Mouse (Mus musculus): ENCODE measurements around the gene Ctps. TPM values are rescaled to one million over a fixed set of nuclear protein-coding genes. Genes with fewer than 3 reads are reported as not detected.

The Ctps gene
- polyA plus RNA-seq, 1 experiment from 2014 or later, result 149 TPM

GRCm38 (mm10) chr4:120586986-120587385, 16.9 kb upstream of the Ctps start:
- WGBS, result 30% methylated on average over 1 of the region's 1 CpGs
- Histone ChIP-seq H3K4me3 (ENCODE audit: low read depth, low read length) (no peak overlapping the region), H3K4me2 (ENCODE audit: low read depth, low read length, severe bottlenecking) (no peak overlapping the region), H3K4me1 (replicated peaks; ENCODE audit: control insufficient read depth, insufficient read depth, low read length) (no peaks in the 10 kb centered on the region), H3K9ac (ENCODE audit: low read length) (no peak overlapping the region), H3K27ac (ENCODE audit: low read depth, low read length) (no peak overlapping the region), H3K27me3 (ENCODE audit: control insufficient read depth, insufficient read depth, low read length) (peaks cover 8% of the 10 kb centered on the region; the same call in 1 of the 2 replicates), H3K36me3 (ENCODE audit: control insufficient read depth, insufficient read depth, low read length) (no peaks in the 10 kb centered on the region), H3K9me3 (ENCODE audit: control insufficient read depth, low read length) (no peaks in the 10 kb centered on the region)
- ATAC-seq (replicated peaks; ENCODE audit: low FRiP score), result no peak
- no peak for DNase-seq (ENCODE audit: low spot score)

DNA sequence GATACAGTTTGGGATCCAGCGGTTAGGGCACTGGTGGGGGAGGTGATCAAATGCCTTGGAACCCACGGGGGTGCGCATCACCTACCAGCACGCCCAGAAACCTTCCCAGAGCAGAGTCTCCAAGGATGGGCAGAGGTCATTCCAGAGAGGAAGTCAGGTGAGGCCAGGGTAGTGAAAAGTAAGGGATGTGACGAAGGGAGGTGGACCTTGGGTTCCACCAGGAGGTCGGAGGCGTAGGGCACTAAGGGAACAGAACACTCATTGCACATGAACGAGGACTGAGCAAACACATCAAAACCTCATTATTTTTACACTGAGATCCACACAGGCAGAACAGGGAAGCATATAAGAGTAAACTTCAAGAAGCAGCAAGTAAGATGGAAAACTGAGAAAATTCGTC, 11.6 kb upstream of the Ctps start:
- WGBS, result 84% methylated on average over 9 of the region's 9 CpGs
- Histone ChIP-seq H3K9me3 (ENCODE audit: control insufficient read depth, low read length) (no peaks in the 10 kb centered on the region), H3K4me3 (ENCODE audit: low read depth, low read length) (no peak overlapping the region), H3K4me2 (ENCODE audit: low read depth, low read length, severe bottlenecking) (no peak overlapping the region), H3K4me1 (replicated peaks; ENCODE audit: control insufficient read depth, insufficient read depth, low read length) (no peaks in the 10 kb centered on the region), H3K27me3 (ENCODE audit: control insufficient read depth, insufficient read depth, low read length) (no peaks in the 10 kb centered on the region), H3K9ac (ENCODE audit: low read length) (no peak overlapping the region), H3K27ac (ENCODE audit: low read depth, low read length) (no peak overlapping the region), H3K36me3 (ENCODE audit: control insufficient read depth, insufficient read depth, low read length) (no peaks in the 10 kb centered on the region)
- DNase-seq (ENCODE audit: low spot score) (no peak), ATAC-seq (replicated peaks; ENCODE audit: low FRiP score) (no peak)

- WGBS, result 83% methylated on average over 5 of the region's 5 CpGs
- no peak overlapping the region for H3K27ac ChIP-seq (ENCODE audit: low read depth, low read length)
- no peaks in the 10 kb centered on the region for H3K4me1 ChIP-seq (replicated peaks; ENCODE audit: control insufficient read depth, insufficient read depth, low read length)
- H3K9ac ChIP-seq (ENCODE audit: low read length), result no peak overlapping the region
- ATAC-seq (replicated peaks; ENCODE audit: low FRiP score) (no peak), DNase-seq (ENCODE audit: low spot score) (no peak)
- no peaks in the 10 kb centered on the region for H3K27me3 ChIP-seq (ENCODE audit: control insufficient read depth, insufficient read depth, low read length)
- no peaks in the 10 kb centered on the region for H3K36me3 ChIP-seq (ENCODE audit: control insufficient read depth, insufficient read depth, low read length)
- H3K4me3 ChIP-seq (ENCODE audit: low read depth, low read length), result no peak overlapping the region
- H3K4me2 ChIP-seq (ENCODE audit: low read depth, low read length, severe bottlenecking), result no peak overlapping the region
- no peaks in the 10 kb centered on the region for H3K9me3 ChIP-seq (ENCODE audit: control insufficient read depth, low read length)
Observed at GRCm38 (mm10) chr4:120580894-120581293, 10.8 kb upstream of the Ctps start.

DNA sequence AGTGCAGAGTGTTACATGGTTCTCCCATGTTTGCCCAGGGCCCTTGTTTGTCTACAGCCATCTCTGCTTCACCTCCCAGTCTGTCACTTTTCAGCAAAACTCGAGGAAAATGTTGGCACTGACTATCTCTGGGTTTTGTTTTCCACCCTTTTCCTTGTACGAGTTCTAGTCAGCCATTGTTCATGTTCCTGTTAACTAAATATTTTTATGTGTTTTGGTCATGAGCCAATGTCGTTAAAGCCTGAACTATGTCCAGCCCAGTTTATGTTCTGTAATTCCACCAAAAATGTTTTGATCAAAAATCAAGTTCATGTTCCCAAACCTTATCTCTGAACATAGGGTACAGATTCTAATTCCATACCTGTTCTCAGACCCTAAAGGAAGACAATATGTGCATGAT, 1.6 kb upstream of the Ctps start:
- H3K27ac ChIP-seq (ENCODE audit: low read depth, low read length), result no peak overlapping the region
- H3K4me3 ChIP-seq (ENCODE audit: low read depth, low read length), result no peak overlapping the region
- no peaks in the 10 kb centered on the region for H3K36me3 ChIP-seq (ENCODE audit: control insufficient read depth, insufficient read depth, low read length)
- DNase-seq (ENCODE audit: low spot score) (no peak), ATAC-seq (replicated peaks; ENCODE audit: low FRiP score) (no peak)
- WGBS, result 73% methylated on average over 3 of the region's 3 CpGs
- no peaks in the 10 kb centered on the region for H3K9me3 ChIP-seq (ENCODE audit: control insufficient read depth, low read length)
- 0 out of 2 replicates have a peak, but pooled peaks cover 2% of the 10 kb centered on the region for H3K4me1 ChIP-seq (replicated peaks; ENCODE audit: control insufficient read depth, insufficient read depth, low read length)
- H3K27me3 ChIP-seq (ENCODE audit: control insufficient read depth, insufficient read depth, low read length), result no peaks in the 10 kb centered on the region
- no peak overlapping the region for H3K9ac ChIP-seq (ENCODE audit: low read length)
- H3K4me2 ChIP-seq (ENCODE audit: low read depth, low read length, severe bottlenecking), result no peak overlapping the region

GRCm38 (mm10) chr4:120571070-120571464, 991 bp upstream of the Ctps start:
- Histone ChIP-seq H3K9me3 (ENCODE audit: control insufficient read depth, low read length) (no peaks in the 10 kb centered on the region), H3K36me3 (ENCODE audit: control insufficient read depth, insufficient read depth, low read length) (no peaks in the 10 kb centered on the region), H3K4me3 (ENCODE audit: low read depth, low read length) (no peak overlapping the region), H3K4me1 (replicated peaks; ENCODE audit: control insufficient read depth, insufficient read depth, low read length) (0 out of 2 replicates have a peak, but pooled peaks cover 2% of the 10 kb centered on the region), H3K9ac (ENCODE audit: low read length) (no peak overlapping the region; the same call in 1 of the 2 replicates), H3K4me2 (ENCODE audit: low read depth, low read length, severe bottlenecking) (peak overlapping the region; percentile 87; the same call in 1 of the 2 replicates), H3K27me3 (ENCODE audit: control insufficient read depth, insufficient read depth, low read length) (no peaks in the 10 kb centered on the region), H3K27ac (ENCODE audit: low read depth, low read length) (no peak overlapping the region)
- ATAC-seq (replicated peaks; ENCODE audit: low FRiP score) (no peak), DNase-seq (ENCODE audit: low spot score) (no peak)
- 82% methylated on average over 3 of the region's 3 CpGs for WGBS

DNA sequence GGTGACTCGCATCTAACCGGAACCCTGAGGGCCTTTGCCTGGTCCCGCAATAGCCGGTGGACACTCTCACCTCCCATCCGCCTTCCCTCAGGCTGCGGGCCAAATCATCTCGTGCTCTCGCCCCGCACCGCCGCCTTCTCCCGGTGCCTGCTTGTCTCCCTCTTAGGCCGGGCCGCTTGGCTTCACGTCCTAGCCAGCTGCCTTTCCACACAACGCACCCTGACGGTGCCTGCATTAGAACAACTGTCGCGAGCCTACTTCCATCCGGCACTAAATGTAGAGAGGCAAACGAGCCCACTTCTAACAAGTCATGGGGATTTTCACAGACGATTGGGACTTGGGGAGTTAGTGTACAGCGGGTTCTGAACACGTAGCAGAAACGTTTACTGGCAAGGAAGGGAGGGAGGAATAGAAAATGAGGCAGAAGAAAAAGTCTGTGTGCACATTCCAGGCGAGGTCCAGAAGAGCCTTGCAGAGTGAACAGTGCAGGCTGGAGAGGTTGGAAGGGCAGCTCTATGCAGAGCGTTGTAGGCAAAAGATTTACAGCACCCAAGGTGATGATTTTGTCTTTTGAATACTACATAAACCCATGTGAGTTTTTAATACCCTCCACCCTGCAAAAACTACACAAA, 478 bp upstream of the Ctps start:
- DNase-seq (ENCODE audit: low spot score) (no peak), ATAC-seq (replicated peaks; ENCODE audit: low FRiP score) (peak; percentile 75)
- H3K27me3 ChIP-seq (ENCODE audit: control insufficient read depth, insufficient read depth, low read length), result no peaks in the 10 kb centered on the region
- no peaks in the 10 kb centered on the region for H3K9me3 ChIP-seq (ENCODE audit: control insufficient read depth, low read length)
- 0 out of 2 replicates have a peak, but pooled peaks cover 2% of the 10 kb centered on the region for H3K4me1 ChIP-seq (replicated peaks; ENCODE audit: control insufficient read depth, insufficient read depth, low read length)
- H3K27ac ChIP-seq (ENCODE audit: low read depth, low read length), result peak overlapping the region; percentile 89; the same call in 1 of the 2 replicates
- H3K4me2 ChIP-seq (ENCODE audit: low read depth, low read length, severe bottlenecking), result peak overlapping the region; percentile 87
- H3K9ac ChIP-seq (ENCODE audit: low read length), result peak overlapping the region; percentile 96
- 2% methylated on average over 27 of the region's 27 CpGs for WGBS
- no peaks in the 10 kb centered on the region for H3K36me3 ChIP-seq (ENCODE audit: control insufficient read depth, insufficient read depth, low read length)
- H3K4me3 ChIP-seq (ENCODE audit: low read depth, low read length), result peak overlapping the region; percentile 69

DNA sequence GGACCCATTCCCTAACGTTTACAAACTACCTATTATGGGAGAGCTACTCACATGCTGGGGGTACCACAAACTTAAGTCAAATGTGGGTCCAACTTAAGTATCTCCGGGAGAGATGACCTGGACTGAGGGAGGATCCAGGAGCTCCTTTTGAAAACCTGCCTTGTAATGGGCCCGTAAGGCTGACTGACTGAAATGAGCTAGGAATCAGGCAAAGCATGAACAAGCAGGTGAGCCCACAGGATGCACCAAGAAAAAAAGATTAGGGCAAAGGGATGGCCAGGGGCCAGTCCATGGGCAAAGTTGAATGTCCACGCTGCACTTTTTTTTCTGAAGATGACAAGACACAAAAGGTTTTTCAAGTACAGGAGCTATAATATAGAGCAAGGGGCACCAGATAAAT, 1.1 kb downstream of the Ctps start:
- WGBS, result 13% methylated on average over 4 of the region's 4 CpGs
- no peaks in the 10 kb centered on the region for H3K9me3 ChIP-seq (ENCODE audit: control insufficient read depth, low read length)
- peak overlapping the region; percentile 96 for H3K9ac ChIP-seq (ENCODE audit: low read length)
- H3K27me3 ChIP-seq (ENCODE audit: control insufficient read depth, insufficient read depth, low read length), result no peaks in the 10 kb centered on the region
- DNase-seq (ENCODE audit: low spot score) (no peak), ATAC-seq (replicated peaks; ENCODE audit: low FRiP score) (no peak)
- no peak overlapping the region for H3K27ac ChIP-seq (ENCODE audit: low read depth, low read length)
- no peaks in the 10 kb centered on the region; the same call in 1 of the 2 replicates for H3K36me3 ChIP-seq (ENCODE audit: control insufficient read depth, insufficient read depth, low read length)
- H3K4me3 ChIP-seq (ENCODE audit: low read depth, low read length), result peak overlapping the region; percentile 69
- peak overlapping the region; percentile 87 for H3K4me2 ChIP-seq (ENCODE audit: low read depth, low read length, severe bottlenecking)
- H3K4me1 ChIP-seq (replicated peaks; ENCODE audit: control insufficient read depth, insufficient read depth, low read length), result 0 out of 2 replicates have a peak, but pooled peaks cover 2% of the 10 kb centered on the region

GRCm38 (mm10) chr4:120568005-120568404, 2.1 kb downstream of the Ctps start:
- H3K27me3 ChIP-seq (ENCODE audit: control insufficient read depth, insufficient read depth, low read length), result no peaks in the 10 kb centered on the region
- H3K4me1 ChIP-seq (replicated peaks; ENCODE audit: control insufficient read depth, insufficient read depth, low read length), result 0 out of 2 replicates have a peak, but pooled peaks cover 2% of the 10 kb centered on the region
- H3K36me3 ChIP-seq (ENCODE audit: control insufficient read depth, insufficient read depth, low read length), result no peaks in the 10 kb centered on the region; the same call in 1 of the 2 replicates
- no peak overlapping the region for H3K4me3 ChIP-seq (ENCODE audit: low read depth, low read length)
- ATAC-seq (replicated peaks; ENCODE audit: low FRiP score) (no peak), DNase-seq (ENCODE audit: low spot score) (no peak)
- whole genome bisulfite sequencing, result 73% methylated on average over 5 of the region's 5 CpGs
- no peak overlapping the region for H3K9ac ChIP-seq (ENCODE audit: low read length)
- H3K9me3 ChIP-seq (ENCODE audit: control insufficient read depth, low read length), result no peaks in the 10 kb centered on the region
- H3K27ac ChIP-seq (ENCODE audit: low read depth, low read length), result no peak overlapping the region
- peak overlapping the region; percentile 87; the same call in 1 of the 2 replicates for H3K4me2 ChIP-seq (ENCODE audit: low read depth, low read length, severe bottlenecking)

DNA sequence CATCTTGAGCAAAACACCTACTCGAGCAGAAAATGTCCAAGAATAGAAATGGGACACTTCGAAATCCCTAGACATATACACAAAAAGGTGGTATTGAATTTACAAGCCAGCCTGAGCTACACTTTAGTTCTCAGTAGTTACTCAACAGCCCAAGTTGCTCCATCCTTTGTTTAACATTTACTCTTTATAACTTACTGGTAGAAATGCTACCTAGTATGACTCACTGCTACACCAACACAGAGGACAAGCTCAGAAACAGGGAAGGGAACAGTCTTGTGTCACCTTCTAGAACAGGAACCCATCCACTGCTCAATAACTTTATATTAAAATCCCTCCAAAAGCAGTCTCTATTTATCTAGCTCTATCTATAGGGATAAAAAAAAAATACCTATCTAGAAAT, 4.3 kb downstream of the Ctps start:
- peaks cover 5% of the 10 kb centered on the region; the same call in 1 of the 2 replicates for H3K36me3 ChIP-seq (ENCODE audit: control insufficient read depth, insufficient read depth, low read length)

More for the DNA sequence above, 4.3 kb downstream of the Ctps start:
- no peak overlapping the region for H3K4me2 ChIP-seq (ENCODE audit: low read depth, low read length, severe bottlenecking)
- H3K27me3 ChIP-seq (ENCODE audit: control insufficient read depth, insufficient read depth, low read length), result no peaks in the 10 kb centered on the region
- ATAC-seq (replicated peaks; ENCODE audit: low FRiP score) (no peak), DNase-seq (ENCODE audit: low spot score) (no peak)
- WGBS, result 96% methylated on average over 2 of the region's 2 CpGs
- H3K4me1 ChIP-seq (replicated peaks; ENCODE audit: control insufficient read depth, insufficient read depth, low read length), result 0 out of 2 replicates have a peak, but pooled peaks cover 2% of the 10 kb centered on the region
- no peak overlapping the region for H3K4me3 ChIP-seq (ENCODE audit: low read depth, low read length)
- H3K9ac ChIP-seq (ENCODE audit: low read length), result no peak overlapping the region
- no peaks in the 10 kb centered on the region for H3K9me3 ChIP-seq (ENCODE audit: control insufficient read depth, low read length)
- H3K27ac ChIP-seq (ENCODE audit: low read depth, low read length), result no peak overlapping the region

Measured in forebrain, embryonic 11.5 days (tissue).